Mouse (Mus musculus) lung, embryonic 14.5 days (tissue): ENCODE data around the gene Bcl2l14. TPM values are rescaled to one million over a fixed set of nuclear protein-coding genes. Genes with fewer than 3 reads are reported as not detected.

Experiments
- ATAC-seq: fragments of 200-750 bp; cut with Nextera tagmentation; 2 replicates; pipeline ENCODE4 v1.8.0; 2017; ENCODE audit warnings: mild to moderate bottlenecking, moderate TSS enrichment, moderate library complexity; ENCODE audit not compliant: insufficient read depth
- DNase-seq: peaks from one replicate; pipeline ENCODE4 v3.0.0-alpha.2; 2015
- H3K27ac ChIP-seq: fragments of 300-500 bp; sonication (generic); 2 replicates; pipeline ENCODE4 v1.5.1; 2014; ENCODE audit warnings: low read depth, mild to moderate bottlenecking, moderate library complexity
- H3K27me3 ChIP-seq: fragments of 300-500 bp; sonication (generic); 2 replicates; pipeline ENCODE4 v1.6.1; 2014; ENCODE audit warnings: low read length, control low read depth; ENCODE audit not compliant: insufficient read depth
- H3K36me3 ChIP-seq: fragments of 300-500 bp; sonication (generic); 2 replicates; pipeline ENCODE4 v1.6.1; 2014; ENCODE audit warnings: control low read depth; ENCODE audit not compliant: insufficient read depth
- H3K4me1 ChIP-seq: fragments of 300-500 bp; sonication (generic); 2 replicates; pipeline ENCODE4 v1.6.1; 2014; ENCODE audit warnings: antibody characterized with exemption, control low read depth; ENCODE audit not compliant: insufficient read depth
- H3K4me2 ChIP-seq: fragments of 300-500 bp; sonication (generic); 2 replicates; pipeline ENCODE4 v1.6.1; 2014; ENCODE audit warnings: mild to moderate bottlenecking
- H3K4me3 ChIP-seq: fragments of 300-500 bp; sonication (generic); 2 replicates; pipeline ENCODE4 v1.5.1; 2014; ENCODE audit warnings: low read depth, low read length
- H3K9ac ChIP-seq: fragments of 300-500 bp; sonication (generic); 2 replicates; pipeline ENCODE4 v1.6.1; 2014
- H3K9me3 ChIP-seq: fragments of 300-500 bp; sonication (generic); 2 replicates; pipeline ENCODE4 v1.6.1; 2016; ENCODE audit warnings: low read depth, low read length, control low read depth
- CTCF ChIP-seq: IDR thresholded peaks from 2 replicates; pipeline ENCODE4 v1.5.1; 2016; ENCODE audit warnings: antibody characterized with exemption, low read depth
- WGBS: fragments of 180-500 bp; shearing (Covaris S2); extraction: QIAGEN DNeasy Blood & Tissue Kit; methylation state at CpG from one replicate; pipeline ENCODE4 v1.1.7; 2014; 5-methylcytosine and 5-hydroxymethylcytosine counted together
- polyA plus RNA-seq: library from polyadenylated mRNA; unstranded; fragments of >200 nt; fragmentation: Nextera tagmentation; extraction: Ambion mirVana; gene quantifications from 2 replicates; pipeline ENCODE4 v1.2.1, GENCODE M21; 2014

Gene Bcl2l14
- polyA plus RNA-seq, result 2.8 and 3.6 TPM in 2 replicates

DNA sequence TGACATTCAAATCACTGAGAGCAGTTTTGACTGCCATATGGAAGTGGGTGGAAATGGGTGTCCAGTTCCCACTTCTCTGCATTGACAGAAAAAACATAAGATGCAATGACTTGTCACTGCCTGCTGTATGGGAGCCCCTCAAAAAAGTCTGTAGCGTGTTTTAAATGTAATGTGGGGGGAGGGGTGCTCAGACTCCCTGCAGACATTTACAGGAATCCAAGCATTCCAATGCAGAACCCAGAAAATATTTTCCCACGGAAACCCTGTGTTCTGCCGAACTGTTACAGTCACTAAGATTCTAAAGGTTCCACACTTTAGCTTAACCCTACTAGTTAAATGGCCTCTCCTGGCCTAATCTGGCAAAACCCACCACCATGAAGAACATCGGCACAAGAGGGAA is at the start of gene Bcl2l14:
TSS of gene Bcl2l14 (plus strand) at position 301 of the 400 bp plus-strand sequence.
- Histone ChIP-seq H3K4me2 (no peak within 1 kb of the TSS), H3K4me1 (no peaks in the 10 kb centered on the region), H3K27ac (no peak within 1 kb of the TSS), H3K9ac (no peak within 1 kb of the TSS), H3K4me3 (no peak within 1 kb of the TSS), H3K9me3 (no peaks in the 10 kb centered on the region), H3K27me3 (no peaks in the 10 kb centered on the region), H3K36me3 (no peaks in the 10 kb centered on the region)
- DNase-seq (no peak), ATAC-seq (no peak)
- no peak for TF ChIP-seq CTCF
- 73% methylated on average over 4 of the region's 4 CpGs for WGBS

DNA sequence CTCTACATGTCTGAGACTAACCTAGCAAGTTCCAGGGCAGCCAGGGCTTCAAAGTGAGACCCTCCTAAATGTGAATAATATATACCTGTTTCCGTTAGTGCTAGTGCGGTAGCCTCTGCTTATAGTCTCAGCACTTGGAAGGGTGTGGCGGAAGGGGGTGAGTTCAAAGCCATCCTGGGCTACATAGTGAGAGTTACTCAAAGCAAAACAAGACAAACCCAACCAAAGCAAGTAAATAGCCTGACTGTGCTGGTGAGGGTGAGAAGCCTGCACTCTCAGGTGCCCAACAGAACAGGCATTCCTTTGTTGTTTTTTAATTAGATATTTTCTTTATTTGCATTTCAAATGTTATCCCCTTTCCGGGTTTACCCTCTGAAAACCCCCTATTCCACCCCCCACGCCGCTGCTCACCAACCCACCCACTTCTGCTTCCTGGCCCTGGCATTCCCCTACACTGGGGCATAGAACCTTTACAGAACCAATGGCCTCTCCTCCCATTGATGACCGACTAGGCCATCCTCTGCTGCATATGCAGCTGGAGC is 47.5 kb upstream of the Bcl2l14 start:
- no peaks in the 10 kb centered on the region for H3K4me1 ChIP-seq
- ATAC-seq, result no peak
- no peak for DNase-seq
- no peaks in the 10 kb centered on the region for H3K36me3 ChIP-seq
- no peak overlapping the region for H3K27ac ChIP-seq
- WGBS, result 91% methylated on average over 7 of the region's 7 CpGs
- no peak overlapping the region for H3K4me3 ChIP-seq
- no peak overlapping the region for H3K9ac ChIP-seq
- TF ChIP-seq CTCF, result no peak
- H3K4me2 ChIP-seq, result no peak overlapping the region
- H3K27me3 ChIP-seq, result no peaks in the 10 kb centered on the region
- no peaks in the 10 kb centered on the region for H3K9me3 ChIP-seq

DNA sequence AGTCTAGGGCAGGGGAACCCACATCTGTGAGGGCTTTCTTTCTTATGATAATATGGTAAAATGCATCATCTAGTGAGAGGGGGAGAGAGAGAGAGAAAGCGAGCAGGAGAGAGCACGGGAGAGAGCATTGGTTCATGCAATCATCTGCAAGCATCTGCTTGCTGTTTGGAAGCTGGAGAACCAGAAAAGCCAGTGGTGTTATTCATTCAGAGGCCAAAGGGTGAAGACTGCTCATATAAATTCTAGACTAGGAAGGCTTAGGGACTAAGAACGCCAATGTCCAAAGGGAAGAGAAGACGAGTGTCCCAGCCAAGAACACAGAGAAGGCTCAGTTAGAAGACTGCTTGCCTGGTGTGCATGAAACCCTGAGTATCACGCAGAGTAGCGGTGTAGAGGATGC is 43.2 kb upstream of the Bcl2l14 start:
- TF ChIP-seq CTCF, result no peak
- no peak for ATAC-seq
- Histone ChIP-seq H3K27me3 (no peaks in the 10 kb centered on the region), H3K36me3 (no peaks in the 10 kb centered on the region), H3K9ac (no peak overlapping the region), H3K27ac (no peak overlapping the region), H3K9me3 (no peaks in the 10 kb centered on the region), H3K4me3 (no peak overlapping the region), H3K4me2 (no peak overlapping the region), H3K4me1 (no peaks in the 10 kb centered on the region)
- DNase-seq, result no peak
- 84% methylated on average over 6 of the region's 6 CpGs for WGBS

DNA sequence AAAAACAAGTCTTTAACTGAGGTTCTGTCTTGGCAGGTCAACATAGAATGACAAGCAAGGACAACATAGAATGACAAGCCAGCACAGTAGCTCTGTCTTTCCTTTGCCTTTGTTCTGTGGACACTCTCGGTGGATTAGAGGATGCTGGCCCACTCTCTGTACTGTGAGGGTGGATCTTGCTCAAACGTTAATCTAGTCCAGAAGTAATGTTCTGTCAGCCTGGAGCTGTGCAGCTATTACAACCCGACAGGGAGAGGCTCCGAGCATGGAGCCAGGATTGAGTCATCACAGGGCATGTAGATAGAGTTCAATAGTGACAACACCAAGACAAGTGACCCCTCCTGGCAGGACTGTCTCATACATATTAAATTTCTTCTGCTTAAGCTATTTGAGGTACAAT is 42.4 kb upstream of the Bcl2l14 start:
- WGBS, result 75% methylated on average over 4 of the region's 4 CpGs
- no peaks in the 10 kb centered on the region for H3K9me3 ChIP-seq
- TF ChIP-seq CTCF, result no peak
- no peak overlapping the region for H3K4me2 ChIP-seq
- DNase-seq, result no peak
- no peaks in the 10 kb centered on the region for H3K36me3 ChIP-seq
- ATAC-seq, result no peak
- H3K4me1 ChIP-seq, result no peaks in the 10 kb centered on the region
- H3K27ac ChIP-seq, result no peak overlapping the region
- no peaks in the 10 kb centered on the region for H3K27me3 ChIP-seq
- H3K4me3 ChIP-seq, result no peak overlapping the region
- no peak overlapping the region for H3K9ac ChIP-seq

DNA sequence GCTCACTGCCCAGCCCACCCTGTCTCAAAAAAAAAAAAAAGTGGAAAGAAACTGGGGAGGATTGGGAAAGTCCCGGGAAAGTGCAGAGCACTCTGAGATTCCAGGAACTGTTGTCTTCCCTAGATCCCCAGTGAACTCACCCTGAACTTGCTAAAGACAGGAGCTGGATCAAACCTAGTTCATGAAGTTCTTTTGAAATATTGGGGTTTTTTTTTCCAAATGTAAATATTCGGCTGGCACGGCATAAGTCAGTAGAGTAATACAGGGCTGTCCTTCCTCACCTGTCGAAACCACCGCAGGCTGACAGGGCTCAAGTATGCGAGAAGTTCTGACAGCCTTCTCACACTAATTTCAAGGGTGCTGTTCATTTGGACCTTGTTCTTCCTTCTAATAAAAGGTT is 38.5 kb upstream of the Bcl2l14 start:
- WGBS, result 42% methylated on average over 6 of the region's 6 CpGs
- no peak overlapping the region for H3K4me3 ChIP-seq
- ATAC-seq, result no peak

DNA sequence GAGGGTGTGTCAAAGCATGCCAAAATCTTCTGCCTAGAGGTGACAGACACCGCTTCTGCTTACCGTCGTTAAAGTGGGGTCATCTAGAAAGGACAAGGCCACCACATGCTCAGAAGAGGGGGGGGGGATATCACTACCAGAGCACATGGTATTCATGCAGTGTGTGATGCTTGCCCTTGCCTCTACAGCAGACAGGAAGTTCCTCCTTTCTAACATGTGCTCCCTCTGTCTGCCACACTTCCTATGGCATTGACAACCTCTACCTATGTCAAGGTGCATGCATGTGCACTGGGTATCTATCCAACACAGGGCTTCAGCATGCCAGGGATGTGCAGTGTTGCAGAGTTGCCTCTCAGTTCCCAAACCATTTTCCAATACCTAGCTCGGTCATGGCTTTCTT is 36.0 kb upstream of the Bcl2l14 start:
- H3K4me3 ChIP-seq, result no peak overlapping the region
- H3K36me3 ChIP-seq, result no peaks in the 10 kb centered on the region
- 83% methylated on average over 4 of the region's 4 CpGs for WGBS
- H3K27me3 ChIP-seq, result no peaks in the 10 kb centered on the region
- no peak overlapping the region for H3K4me2 ChIP-seq
- no peak overlapping the region for H3K27ac ChIP-seq
- no peak for TF ChIP-seq CTCF
- no peaks in the 10 kb centered on the region for H3K4me1 ChIP-seq
- ATAC-seq, result no peak
- no peak overlapping the region for H3K9ac ChIP-seq
- DNase-seq, result no peak
- no peaks in the 10 kb centered on the region for H3K9me3 ChIP-seq

More for the DNA sequence above, 38.5 kb upstream of the Bcl2l14 start:
- no peak for TF ChIP-seq CTCF
- Histone ChIP-seq H3K27ac (no peak overlapping the region), H3K9ac (no peak overlapping the region), H3K4me1 (no peaks in the 10 kb centered on the region), H3K27me3 (no peaks in the 10 kb centered on the region), H3K36me3 (no peaks in the 10 kb centered on the region), H3K4me2 (no peak overlapping the region), H3K9me3 (no peaks in the 10 kb centered on the region)
- DNase-seq, result no peak

DNA sequence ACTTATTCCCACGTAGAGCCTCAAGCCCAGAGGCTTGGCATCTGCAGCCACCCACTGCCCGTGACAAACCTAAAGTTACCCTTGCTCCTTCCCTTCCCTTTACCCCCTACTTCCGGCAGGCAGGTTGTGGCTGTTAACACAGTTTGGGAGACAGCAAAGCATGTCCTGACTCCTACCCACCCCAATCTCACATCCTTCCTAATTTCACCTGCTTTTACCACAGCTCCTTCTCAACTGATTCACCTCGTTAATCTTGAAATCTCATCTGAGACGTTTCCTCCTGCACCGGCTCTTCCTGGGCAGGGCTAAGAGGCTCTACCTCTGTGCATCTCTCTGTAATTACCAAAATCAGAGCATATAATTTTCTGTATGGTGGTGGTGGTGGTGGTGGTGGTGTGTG is 31.5 kb upstream of the Bcl2l14 start:
- ATAC-seq, result no peak

DNA sequence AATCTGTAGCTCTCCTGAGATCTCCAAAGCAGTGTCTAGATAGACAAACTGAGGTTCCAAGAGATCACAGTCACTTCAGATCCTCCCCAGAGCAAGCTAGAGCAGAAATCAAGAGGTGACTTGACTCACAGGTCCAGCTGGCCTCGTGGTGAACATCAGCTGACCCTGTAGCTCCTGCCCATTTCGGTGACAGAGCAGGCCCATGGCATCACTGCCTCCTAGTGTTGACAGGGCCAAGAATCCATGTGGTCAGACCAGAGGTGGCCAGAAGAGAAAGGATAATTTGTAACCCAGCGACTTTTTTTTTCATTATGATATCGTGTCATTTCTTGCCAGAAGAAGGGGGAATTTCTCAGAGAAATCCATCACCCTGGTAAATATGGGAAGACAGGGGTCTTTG is 30.2 kb upstream of the Bcl2l14 start:
- Histone ChIP-seq H3K27me3 (no peaks in the 10 kb centered on the region), H3K9me3 (no peaks in the 10 kb centered on the region), H3K9ac (no peak overlapping the region), H3K4me1 (no peaks in the 10 kb centered on the region), H3K4me3 (no peak overlapping the region), H3K27ac (no peak overlapping the region), H3K4me2 (no peak overlapping the region), H3K36me3 (no peaks in the 10 kb centered on the region)
- peak; percentile 20 for DNase-seq
- no peak for ATAC-seq
- peak; percentile 39 for TF ChIP-seq CTCF
- WGBS, result 48% methylated on average over 4 of the region's 4 CpGs

More for the DNA sequence above, 31.5 kb upstream of the Bcl2l14 start:
- Histone ChIP-seq H3K4me3 (no peak overlapping the region), H3K9ac (no peak overlapping the region), H3K27me3 (no peaks in the 10 kb centered on the region), H3K9me3 (no peaks in the 10 kb centered on the region), H3K27ac (no peak overlapping the region), H3K4me2 (no peak overlapping the region), H3K4me1 (no peaks in the 10 kb centered on the region), H3K36me3 (no peaks in the 10 kb centered on the region)
- DNase-seq, result no peak
- TF ChIP-seq CTCF, result no peak
- WGBS, result 57% methylated on average over 6 of the region's 6 CpGs
